Mouse (Mus musculus) heart, postnatal 0 days (tissue): Measurements from ENCODE around the gene Csmd2. TPM values are rescaled to one million over a fixed set of nuclear protein-coding genes. Genes with fewer than 3 reads are reported as not detected.

ENCODE experiments used
- ATAC-seq: fragments of 200-750 bp; cut with Nextera tagmentation; 2 replicates; pipeline ENCODE4 v1.8.0; 2017; ENCODE audit warnings: low read depth, moderate number of reproducible peaks, moderate library complexity; ENCODE audit not compliant: insufficient read depth
- DNase-seq: peaks from one replicate; pipeline ENCODE4 v3.0.0-alpha.2; 2016; ENCODE audit warnings: low spot score
- H3K27ac ChIP-seq: fragments of 300-500 bp; sonication (generic); 2 replicates; pipeline ENCODE4 v1.5.1; 2014; ENCODE audit warnings: low read depth, mild to moderate bottlenecking
- H3K27me3 ChIP-seq: fragments of 300-500 bp; sonication (generic); 2 replicates; pipeline ENCODE4 v1.6.1; 2014; ENCODE audit warnings: low read length, mixed read lengths; ENCODE audit not compliant: control insufficient read depth, insufficient read depth
- H3K36me3 ChIP-seq: fragments of 300-500 bp; sonication (generic); replicated peaks from 2 replicates; pipeline ENCODE4 v1.6.1; 2014; ENCODE audit warnings: low read length, mixed read lengths; ENCODE audit not compliant: control insufficient read depth, insufficient read depth
- H3K4me1 ChIP-seq: fragments of 300-500 bp; sonication (generic); 2 replicates; pipeline ENCODE4 v1.6.1; 2014; ENCODE audit warnings: antibody characterized with exemption; ENCODE audit not compliant: control insufficient read depth, insufficient read depth
- H3K4me2 ChIP-seq: fragments of 300-500 bp; sonication (generic); 2 replicates; pipeline ENCODE4 v1.6.1; 2014; ENCODE audit warnings: low read depth, mild to moderate bottlenecking, low read length, moderate library complexity
- H3K4me3 ChIP-seq: fragments of 300-500 bp; sonication (generic); 2 replicates; pipeline ENCODE4 v1.5.1; 2014; ENCODE audit warnings: low read depth, low read length
- H3K9ac ChIP-seq: fragments of 300-500 bp; sonication (generic); replicated peaks from 2 replicates; pipeline ENCODE4 v1.6.1; 2014; ENCODE audit warnings: low read depth, low read length, mixed read lengths
- H3K9me3 ChIP-seq: fragments of 300-500 bp; sonication (generic); replicated peaks from 2 replicates; pipeline ENCODE4 v1.6.1; 2016; ENCODE audit warnings: low read length; ENCODE audit not compliant: control insufficient read depth
- CTCF ChIP-seq: IDR thresholded peaks from 2 replicates; pipeline ENCODE4 v1.5.1; 2016; ENCODE audit warnings: antibody characterized with exemption, control low read depth, low read depth
- EP300 ChIP-seq: IDR thresholded peaks from 2 replicates; pipeline ENCODE4 v1.6.1; 2016; ENCODE audit warnings: antibody characterized with exemption, low read depth
- WGBS: fragments of 180-500 bp; shearing (Covaris S2); extraction: QIAGEN DNeasy Blood & Tissue Kit; methylation state at CpG from one replicate; pipeline ENCODE4 v1.1.7; 2014; 5-methylcytosine and 5-hydroxymethylcytosine counted together
- polyA plus RNA-seq: library from polyadenylated mRNA; unstranded; fragments of >200 nt; fragmentation: Nextera tagmentation; extraction: Ambion mirVana; gene quantifications from 2 replicates; pipeline ENCODE4 v1.2.1, GENCODE M21; 2015
- total RNA-seq: library from RNA; depleted of rRNA; stranded (reverse); fragments of >200 nt; gene quantifications from 2 replicates; pipeline ENCODE4 v1.2.3, GENCODE M21; 2014; ENCODE audit warnings: low replicate concordance

Gene Csmd2
- total and polyA plus RNA-seq, 2 experiments from 2014 or later = 0.01 TPM; not detected in 1

DNA sequence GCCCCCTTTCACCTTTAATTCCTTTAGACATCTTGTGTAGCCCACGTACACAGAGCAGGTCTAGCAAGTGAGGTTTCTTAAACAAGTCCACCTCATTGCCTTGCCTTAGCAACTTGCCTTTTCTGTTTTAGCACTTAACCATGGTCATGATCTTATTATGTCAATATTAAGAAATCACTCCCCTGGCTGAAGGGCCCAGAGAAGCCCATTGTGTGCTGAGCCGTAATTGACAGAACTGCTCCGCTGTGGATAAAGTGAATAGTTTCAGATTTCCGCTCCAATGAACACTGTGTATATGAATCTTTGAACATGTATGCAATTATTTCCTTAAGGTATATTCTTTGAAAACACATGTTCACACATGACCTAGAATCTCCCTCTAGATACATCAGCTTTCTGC is 434.8 kb downstream of the Csmd2 start:
- Histone ChIP-seq H3K4me2 (no peak overlapping the region), H3K36me3 (no peaks in the 10 kb centered on the region), H3K27me3 (no peaks in the 10 kb centered on the region), H3K9me3 (peaks cover 6% of the 10 kb centered on the region; the same call in 1 of the 2 replicates), H3K9ac (no peak overlapping the region), H3K4me3 (no peak overlapping the region), H3K4me1 (no peaks in the 10 kb centered on the region), H3K27ac (no peak overlapping the region)
- WGBS = 89% methylated on average over 4 of the region's 4 CpGs
- DNase-seq (no peak), ATAC-seq (no peak)
- TF ChIP-seq CTCF (no peak), EP300 (no peak)

GRCm38 (mm10) chr4:128425339-128425738 is 437.7 kb downstream of the Csmd2 start:
- WGBS = 58% methylated on average over 2 of the region's 2 CpGs
- DNase-seq (no peak), ATAC-seq (no peak)
- H3K27ac ChIP-seq = no peak overlapping the region
- no peaks in the 10 kb centered on the region for H3K27me3 ChIP-seq
- H3K4me3 ChIP-seq = no peak overlapping the region
- no peaks in the 10 kb centered on the region for H3K4me1 ChIP-seq
- no peak overlapping the region for H3K4me2 ChIP-seq
- H3K9ac ChIP-seq = no peak overlapping the region
- no peak for TF ChIP-seq CTCF
- TF ChIP-seq EP300 = no peak
- peaks cover 6% of the 10 kb centered on the region; the same call in 1 of the 2 replicates for H3K9me3 ChIP-seq
- H3K36me3 ChIP-seq = no peaks in the 10 kb centered on the region

- Histone ChIP-seq H3K9ac (no peak overlapping the region), H3K4me2 (no peak overlapping the region), H3K36me3 (no peaks in the 10 kb centered on the region), H3K27ac (no peak overlapping the region), H3K4me1 (no peaks in the 10 kb centered on the region), H3K9me3 (peaks cover 6% of the 10 kb centered on the region; the same call in 1 of the 2 replicates), H3K27me3 (no peaks in the 10 kb centered on the region), H3K4me3 (no peak overlapping the region)
- ATAC-seq (no peak), DNase-seq (no peak)
- 84% methylated on average over 14 of the region's 14 CpGs for WGBS
- TF ChIP-seq EP300 = no peak
- no peak for TF ChIP-seq CTCF
Measured at GRCm38 (mm10) chr4:128427261-128428030, 439.8 kb downstream of the Csmd2 start.

GRCm38 (mm10) chr4:128428303-128429107 is 440.8 kb downstream of the Csmd2 start:
- H3K4me2 ChIP-seq = peak overlapping the region; percentile 49
- peaks cover 6% of the 10 kb centered on the region; the same call in 1 of the 2 replicates for H3K9me3 ChIP-seq
- ATAC-seq (peak; percentile 41; the same call in 1 of the 2 replicates), DNase-seq (peak; percentile 32)
- H3K36me3 ChIP-seq = no peaks in the 10 kb centered on the region
- H3K4me3 ChIP-seq = no peak overlapping the region
- no peaks in the 10 kb centered on the region for H3K27me3 ChIP-seq
- TF ChIP-seq EP300 (no peak), CTCF (no peak)
- H3K9ac ChIP-seq = no peak overlapping the region
- 26% methylated on average over 18 of the region's 18 CpGs for WGBS
- no peaks in the 10 kb centered on the region for H3K4me1 ChIP-seq
- no peak overlapping the region for H3K27ac ChIP-seq

DNA sequence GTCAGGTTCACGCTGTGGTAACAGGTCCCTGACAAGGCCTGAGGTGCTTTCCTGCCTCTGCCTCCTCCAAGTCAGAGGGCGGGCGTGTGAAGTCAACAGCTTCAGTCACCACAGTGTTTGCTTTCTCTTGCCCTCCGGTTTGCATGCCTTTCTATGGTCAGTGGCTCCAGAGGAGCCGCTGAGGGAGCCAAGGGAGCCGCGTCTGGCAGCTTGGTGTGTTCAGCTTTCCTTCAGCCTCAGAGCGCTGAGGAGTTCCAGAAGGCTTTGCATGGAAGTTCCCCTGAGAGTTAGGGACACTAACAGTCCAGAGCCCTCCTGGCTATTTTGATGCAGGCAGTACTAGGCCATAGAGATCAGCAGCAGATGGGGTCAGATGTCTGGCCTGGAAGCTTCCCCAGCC is 441.9 kb downstream of the Csmd2 start:
- no peak for DNase-seq

More for the DNA sequence above, 441.9 kb downstream of the Csmd2 start:
- peaks cover 6% of the 10 kb centered on the region; the same call in 1 of the 2 replicates for H3K9me3 ChIP-seq
- H3K4me2 ChIP-seq = peak overlapping the region; percentile 49; the same call in 1 of the 2 replicates
- no peak overlapping the region for H3K4me3 ChIP-seq
- H3K27ac ChIP-seq = no peak overlapping the region
- H3K4me1 ChIP-seq = no peaks in the 10 kb centered on the region
- TF ChIP-seq EP300 (no peak), CTCF (no peak)
- no peaks in the 10 kb centered on the region for H3K36me3 ChIP-seq
- WGBS = 72% methylated on average over 8 of the region's 8 CpGs
- H3K27me3 ChIP-seq = no peaks in the 10 kb centered on the region
- no peak for ATAC-seq
- H3K9ac ChIP-seq = no peak overlapping the region
